Mouse (Mus musculus): ENCODE data around the gene Acads. TPM values are rescaled to one million over a fixed set of nuclear protein-coding genes. Genes with fewer than 3 reads are reported as not detected.

The Acads gene
- polyA plus RNA-seq, 1 experiment from 2014 or later = 16.0 TPM

Other genes with a start within 250 kb of the Acads start
- 4.8 and 6.8 TPM in 2 replicates for gene Oasl2, start 222.4 kb downstream of the Acads start, polyA plus RNA-seq (2015; fragmentation: Nextera tagmentation; extraction: Ambion mirVana)
- 0.40 and 0.68 TPM in 2 replicates for gene Oasl1, start 196.1 kb downstream of the Acads start, polyA plus RNA-seq (2015; fragmentation: Nextera tagmentation; extraction: Ambion mirVana)
- 116 and 122 TPM in 2 replicates for gene 2210016L21Rik, start 177.2 kb downstream of the Acads start, polyA plus RNA-seq (2015; fragmentation: Nextera tagmentation; extraction: Ambion mirVana)
- 0.05 and 0.10 TPM in 2 replicates for gene Hnf1a, start 148.3 kb downstream of the Acads start, polyA plus RNA-seq (2015; fragmentation: Nextera tagmentation; extraction: Ambion mirVana)
- 35.1 and 47.1 TPM in 2 replicates for gene Sppl3, start 108.2 kb downstream of the Acads start, polyA plus RNA-seq (2015; fragmentation: Nextera tagmentation; extraction: Ambion mirVana)
- gene Gm10401, start 21.1 kb downstream of the Acads start, polyA plus RNA-seq (2015; fragmentation: Nextera tagmentation; extraction: Ambion mirVana) = 43.4 and 51.0 TPM in 2 replicates
- 35.1 and 38.2 TPM in 2 replicates for gene Unc119b, start 15.6 kb upstream of the Acads start, polyA plus RNA-seq (2015; fragmentation: Nextera tagmentation; extraction: Ambion mirVana)
- gene Mlec, start 38.8 kb upstream of the Acads start, polyA plus RNA-seq (2015; fragmentation: Nextera tagmentation; extraction: Ambion mirVana) = 28.9 and 29.8 TPM in 2 replicates
- 5.2 and 6.0 TPM in 2 replicates for gene Cabp1, start 75.0 kb upstream of the Acads start, polyA plus RNA-seq (2015; fragmentation: Nextera tagmentation; extraction: Ambion mirVana)
- gene Pop5, start 116.5 kb upstream of the Acads start, polyA plus RNA-seq (2015; fragmentation: Nextera tagmentation; extraction: Ambion mirVana) = 93.6 and 94.4 TPM in 2 replicates
- gene Rnf10, start 153.6 kb upstream of the Acads start, polyA plus RNA-seq (2015; fragmentation: Nextera tagmentation; extraction: Ambion mirVana) = 202 and 219 TPM in 2 replicates
- 57.0 and 57.2 TPM in 2 replicates for gene Coq5, start 160.3 kb upstream of the Acads start, polyA plus RNA-seq (2015; fragmentation: Nextera tagmentation; extraction: Ambion mirVana)
- gene Dynll1, start 181.7 kb upstream of the Acads start, polyA plus RNA-seq (2015; fragmentation: Nextera tagmentation; extraction: Ambion mirVana) = 1,095 and 1,182 TPM in 2 replicates
- gene Srsf9, start 207.8 kb upstream of the Acads start, polyA plus RNA-seq (2015; fragmentation: Nextera tagmentation; extraction: Ambion mirVana) = 142 and 146 TPM in 2 replicates
- gene Gatc, start 221.8 kb upstream of the Acads start, polyA plus RNA-seq (2015; fragmentation: Nextera tagmentation; extraction: Ambion mirVana) = 35.6 and 39.4 TPM in 2 replicates
- gene Triap1, start 221.9 kb upstream of the Acads start, polyA plus RNA-seq (2015; fragmentation: Nextera tagmentation; extraction: Ambion mirVana) = 49.3 and 49.6 TPM in 2 replicates
- 1,062 and 1,092 TPM in 2 replicates for gene Cox6a1, start 229.6 kb upstream of the Acads start, polyA plus RNA-seq (2015; fragmentation: Nextera tagmentation; extraction: Ambion mirVana)